Mouse (Mus musculus) 416B (cell line): ENCODE data around the gene Gm11397.
"Not testable (repeated sequence)": the region's sequence is repeated elsewhere in the genome, so short reads cannot be mapped to it uniquely, and the experiment has no call there.

Experiments
- DNase-seq: peaks from one replicate; pipeline ENCODE4 v3.0.0; 2011; ENCODE audit warnings: low read depth

Gene Gm11397

GRCm38 (mm10) chr13:33395461-33395860 is at the start of gene Gm11397:
Gene Gm11397, plus strand, starts transcription at chr13:33395761.
- DNase-seq = not testable (repeated sequence)

GRCm38 (mm10) chr13:33356666-33357065 is 38.9 kb upstream of the Gm11397 start:
- DNase-seq = not testable (repeated sequence)

- DNase-seq = not testable (repeated sequence)
Observed at GRCm38 (mm10) chr13:33432714-33433113, 37.2 kb downstream of the Gm11397 start.
